Mouse (Mus musculus) adrenal gland, adult (tissue): ENCODE results near the gene Dennd5b.
A peak's percentile ranks its signal among the peaks of the same experiment; 100 is the strongest.

Source experiments
- DNase-seq, 2 experiments: peaks; one replicate each; pipeline ENCODE4 v3.0.0; 2022 to 2023; ENCODE audit warnings: low spot score in 1 of 2; ENCODE audit not compliant: inconsistent age in 2 of 2

Gene Dennd5b

DNA sequence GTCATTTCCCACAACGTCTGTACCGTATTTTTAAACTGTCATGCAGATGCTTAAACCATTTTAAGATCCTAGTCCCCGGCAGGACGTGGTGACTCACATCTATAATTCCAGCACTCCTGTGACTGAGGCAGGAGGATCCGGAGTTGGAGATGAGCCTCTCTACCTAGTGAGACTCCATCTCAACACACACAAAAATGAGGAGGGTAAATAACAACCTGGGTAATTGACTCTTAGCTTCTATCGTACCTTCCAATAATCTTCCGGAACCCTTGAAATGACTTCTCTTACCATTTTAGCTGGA is 413 bp upstream of the Dennd5b start:
- no peak for DNase-seq

- peak; percentile 73 to 93 for DNase-seq
Measured at GRCm38 (mm10) chr6:149100174-149101075, 1.1 kb downstream of the Dennd5b start.

- no peak for DNase-seq
Measured at GRCm38 (mm10) chr6:149098993-149099392, 2.5 kb downstream of the Dennd5b start.

DNA sequence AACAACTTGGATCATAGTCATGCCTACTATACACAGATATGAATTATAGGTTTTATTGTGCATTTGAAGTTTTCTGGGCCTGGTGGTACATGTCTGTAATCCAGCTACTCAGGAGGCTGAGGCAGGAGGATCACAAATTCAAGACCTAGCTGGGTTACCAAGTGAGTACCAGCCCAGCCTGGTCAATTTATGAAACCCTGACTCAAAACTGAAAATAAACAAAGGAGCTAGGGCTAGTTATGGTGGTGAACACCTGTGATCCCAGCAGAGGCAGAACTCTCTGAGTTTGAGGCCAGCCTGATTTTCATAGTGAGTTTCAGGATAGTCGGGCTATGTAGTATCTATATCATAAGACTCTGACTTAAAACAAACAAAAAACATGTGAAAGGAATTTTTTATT is 4.2 kb downstream of the Dennd5b start:
- DNase-seq = no peak

- DNase-seq = no peak
Measured at GRCm38 (mm10) chr6:149096233-149096632, 5.2 kb downstream of the Dennd5b start.

DNA sequence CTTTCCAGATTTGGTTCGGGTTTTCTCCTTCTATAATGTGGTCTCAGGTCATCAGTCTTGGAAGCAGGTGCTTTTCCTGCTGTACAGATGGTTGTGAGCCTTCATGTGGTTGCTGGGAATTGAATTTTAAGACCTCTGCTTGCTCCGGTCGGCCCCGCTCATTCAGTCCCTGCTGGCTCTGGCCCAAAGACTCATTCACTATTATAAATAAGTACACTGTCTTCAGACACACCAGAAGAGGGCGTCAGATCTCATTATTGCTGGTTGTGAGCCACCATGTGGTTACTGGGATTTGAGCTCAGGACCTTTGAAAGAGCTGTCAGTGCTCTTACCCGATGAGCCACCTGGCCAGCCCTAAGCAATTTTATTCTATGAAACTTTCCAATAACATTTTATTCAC is 6.1 kb downstream of the Dennd5b start:
- DNase-seq = peak in 1 of 2 experiments; percentile 43

GRCm38 (mm10) chr6:149094555-149094954 is 6.9 kb downstream of the Dennd5b start:
- no peak for DNase-seq

GRCm38 (mm10) chr6:149093465-149093864 is 8.0 kb downstream of the Dennd5b start:
- peak; percentile 33 to 75 for DNase-seq

- no peak for DNase-seq
Measured at GRCm38 (mm10) chr6:149092406-149092805, 9.1 kb downstream of the Dennd5b start.

GRCm38 (mm10) chr6:149077136-149077808 is 24.2 kb downstream of the Dennd5b start:
- no peak for DNase-seq

DNA sequence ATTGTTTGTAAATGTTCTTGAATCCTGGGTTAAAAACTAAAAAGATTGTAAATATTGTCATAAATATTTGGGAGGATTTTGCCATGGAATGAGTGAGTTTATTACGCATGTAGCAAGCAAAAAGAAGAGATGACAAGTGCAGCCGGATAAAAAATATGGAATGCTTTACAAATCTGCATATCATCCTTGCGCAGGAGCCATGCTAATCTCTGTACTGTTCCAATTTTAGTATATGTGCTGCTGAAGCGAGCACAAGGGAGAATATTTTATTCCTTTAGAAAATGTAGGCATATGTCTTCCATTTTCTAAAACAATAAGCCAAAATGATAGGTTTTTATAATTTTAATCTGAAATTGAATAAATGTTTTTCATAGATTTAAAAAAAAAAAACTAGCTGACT is 27.6 kb downstream of the Dennd5b start:
- DNase-seq = no peak

DNA sequence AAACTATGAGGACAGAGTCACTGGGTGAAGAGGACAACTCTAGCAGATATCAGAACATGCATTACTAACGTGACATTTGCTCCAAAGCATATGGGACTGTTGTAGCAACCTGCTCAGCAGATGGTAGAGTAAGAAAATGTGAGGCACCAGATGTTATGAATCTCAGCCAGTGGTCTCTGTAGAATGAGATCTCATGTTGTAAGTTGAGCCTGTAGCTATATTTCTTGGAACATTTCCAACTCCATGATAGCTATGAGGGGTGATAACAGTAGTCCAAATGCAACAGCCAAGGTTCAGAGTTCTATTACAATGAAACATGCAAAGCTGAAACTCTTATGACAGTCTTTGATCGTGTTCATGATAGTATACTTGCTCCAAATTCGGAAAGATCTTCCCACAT is 28.6 kb downstream of the Dennd5b start:
- DNase-seq = no peak

DNA sequence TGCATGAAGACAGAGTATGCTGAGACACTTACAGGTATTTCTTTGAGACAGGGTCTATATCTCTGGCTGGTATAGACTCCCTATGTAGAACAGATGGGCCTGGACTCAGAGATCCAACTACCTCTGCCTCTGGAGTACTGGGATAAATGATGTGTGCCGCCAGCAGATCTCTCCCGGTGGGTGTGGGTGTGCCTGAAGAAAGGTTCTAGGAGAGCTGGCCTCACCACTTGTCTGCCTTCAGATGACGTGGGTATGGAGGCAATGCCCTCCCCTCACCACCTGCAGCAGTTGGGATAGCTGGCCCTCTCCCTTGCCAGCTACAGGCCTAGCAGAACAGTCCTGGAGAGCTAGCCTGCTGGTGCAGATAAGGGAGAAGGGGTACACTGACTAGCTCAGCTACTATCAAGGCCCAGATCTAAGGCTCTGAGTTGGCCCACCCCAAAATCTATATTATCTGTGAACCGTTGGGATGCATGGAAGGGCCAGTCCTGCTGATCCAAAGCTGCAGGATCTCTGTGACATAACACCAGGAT is 30.8 kb downstream of the Dennd5b start:
- no peak for DNase-seq

- no peak for DNase-seq
Measured at GRCm38 (mm10) chr6:149063382-149063781, 38.1 kb downstream of the Dennd5b start.

DNA sequence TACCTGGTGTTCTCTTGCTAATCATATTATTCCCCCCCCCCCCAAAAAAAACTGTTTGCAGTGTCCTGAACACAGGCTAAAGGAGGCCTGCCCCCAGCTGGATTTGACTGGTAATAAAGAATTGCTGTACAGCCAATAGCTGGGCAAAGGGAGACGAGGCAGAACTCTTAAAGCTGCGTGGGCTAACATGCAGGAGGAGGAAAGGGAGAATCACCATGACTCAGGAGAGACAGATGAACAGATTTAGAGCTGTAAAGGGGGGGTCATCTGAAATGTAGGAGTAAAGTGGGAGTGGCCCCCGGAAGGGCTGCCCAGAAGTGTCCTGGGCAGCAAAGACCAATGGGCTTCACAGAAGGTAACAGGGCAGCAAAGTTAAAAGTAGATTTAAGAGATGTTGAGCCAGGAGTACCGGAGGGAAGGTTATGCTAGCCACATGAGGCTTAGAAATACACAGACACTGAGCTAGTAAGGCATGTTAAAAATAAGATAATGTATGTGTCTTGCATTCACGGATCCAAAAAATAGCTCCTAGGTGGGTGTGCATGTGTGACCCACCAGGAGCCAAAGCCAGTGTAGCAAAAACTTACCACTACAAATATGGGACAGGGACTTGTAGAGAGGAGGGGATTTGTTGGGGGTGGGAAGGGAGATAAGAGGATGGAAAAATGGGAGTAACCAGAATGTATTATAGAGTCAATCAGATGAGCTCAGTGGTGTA is 40.7 kb downstream of the Dennd5b start:
- no peak for DNase-seq

- DNase-seq = peak; percentile 25 to 78
Measured at GRCm38 (mm10) chr6:149057947-149058391, 43.5 kb downstream of the Dennd5b start.

DNA sequence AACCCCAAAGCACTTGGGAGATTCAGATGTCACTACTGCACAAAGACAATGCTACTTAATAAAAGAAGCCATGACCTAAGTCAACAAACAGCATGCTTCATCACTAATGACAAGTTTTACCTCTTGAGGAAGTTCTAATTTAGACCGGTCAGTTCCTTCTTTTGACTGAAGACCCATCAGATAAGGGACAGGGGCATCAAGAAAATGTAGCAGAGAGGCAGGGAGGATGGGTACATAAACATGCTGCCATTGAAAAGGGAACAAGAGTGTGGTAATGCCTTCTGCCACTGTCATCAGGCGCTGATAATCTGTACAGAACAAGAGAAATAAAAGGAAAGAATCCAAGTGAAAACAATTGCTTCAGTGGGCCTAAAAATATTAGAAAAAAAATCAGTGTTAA is 46.7 kb downstream of the Dennd5b start:
- no peak for DNase-seq

DNA sequence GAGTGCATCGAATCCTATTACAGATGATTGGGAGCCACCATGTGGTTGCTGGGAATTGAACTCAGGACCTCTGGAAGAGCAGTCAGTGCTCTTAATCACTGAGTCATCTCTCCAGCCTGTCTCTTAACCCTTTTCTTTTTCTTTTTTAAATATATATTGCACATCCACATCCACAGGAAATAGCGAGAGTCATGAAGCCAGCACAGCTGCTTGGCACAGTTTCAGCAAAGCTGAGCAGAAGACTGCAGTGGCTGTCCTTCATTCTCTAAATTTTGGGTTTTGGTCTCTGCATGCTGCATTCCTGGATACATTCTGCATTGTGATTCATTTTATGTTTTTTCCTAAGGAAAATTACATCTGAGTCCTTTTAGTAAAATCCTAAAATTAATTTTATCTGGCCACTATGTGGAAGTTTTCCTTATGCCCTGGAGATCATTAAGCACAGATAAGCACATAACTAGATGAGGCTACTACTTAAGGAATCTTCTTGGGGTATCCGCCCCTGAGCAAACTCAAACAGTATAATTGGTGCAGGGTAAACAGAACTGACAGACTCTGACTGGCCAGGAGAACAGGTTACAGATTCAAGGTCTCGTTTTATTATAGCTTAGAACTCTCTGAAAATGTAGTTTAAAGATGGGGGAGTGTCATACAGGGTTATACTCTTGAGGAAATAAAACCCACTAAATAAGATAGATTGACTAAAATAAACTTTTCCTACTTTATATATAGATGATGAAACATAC is 50.3 kb downstream of the Dennd5b start:
- DNase-seq = no peak

DNA sequence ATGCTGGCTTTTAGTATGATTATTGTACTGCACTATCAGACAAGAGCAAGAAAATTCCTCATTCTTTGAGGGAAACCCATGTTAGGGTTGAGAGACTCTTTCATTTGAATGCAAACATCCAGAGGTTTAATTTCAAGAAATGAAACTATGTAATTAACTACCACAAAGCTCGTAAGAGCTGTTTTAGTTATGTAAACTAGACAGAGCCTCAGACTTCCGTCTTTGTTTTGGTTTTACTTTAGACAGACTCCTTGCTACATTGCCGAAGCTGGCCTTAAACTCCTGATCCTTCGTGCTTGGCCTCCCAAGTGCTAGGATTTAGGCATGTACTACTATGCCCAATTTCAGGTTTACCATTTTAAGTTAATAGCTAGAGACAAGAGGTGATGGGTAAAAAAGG is 61.4 kb downstream of the Dennd5b start:
- DNase-seq = no peak

DNA sequence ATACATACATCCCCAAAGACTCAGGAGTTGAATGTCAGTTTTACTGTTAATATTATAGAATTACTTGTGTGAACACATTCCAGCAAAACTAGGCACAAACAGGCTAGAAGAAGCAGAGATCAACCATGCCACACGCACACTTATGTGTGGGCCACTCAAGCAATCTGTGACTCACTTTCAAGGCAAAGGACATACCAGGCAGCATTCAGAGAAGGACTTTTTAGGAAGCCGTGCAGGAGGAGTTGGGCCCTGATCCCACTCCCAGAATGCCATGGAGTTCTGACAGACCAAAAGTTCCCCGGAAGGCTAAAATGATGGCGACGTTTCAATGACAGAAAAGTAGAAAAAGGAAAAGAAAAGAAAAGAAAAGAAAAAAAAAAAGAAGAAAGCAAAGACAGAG is 69.3 kb downstream of the Dennd5b start:
- DNase-seq = peak in 1 of 2 experiments; percentile 61

DNA sequence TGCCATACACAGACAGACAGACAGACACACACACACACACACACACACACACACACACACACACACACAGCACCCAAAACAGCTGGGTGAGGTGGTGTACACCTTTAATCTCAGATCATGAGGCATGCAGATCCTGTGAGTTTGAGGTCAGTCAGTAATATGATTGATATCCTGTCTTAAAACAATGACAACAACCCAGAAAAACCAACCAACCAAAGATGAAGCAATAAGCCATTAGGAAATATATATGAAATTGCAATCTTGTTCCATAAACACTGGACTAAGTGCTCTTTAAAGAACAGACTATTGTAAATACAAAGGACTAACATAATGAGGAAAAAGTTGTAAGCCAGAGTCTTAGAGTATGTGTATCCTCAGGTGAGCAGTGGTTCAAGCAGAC is 70.1 kb downstream of the Dennd5b start:
- DNase-seq = no peak
